Mouse (Mus musculus) MEL (cell line): Measurements from ENCODE around the gene Olfr1102. TPM values are rescaled to one million over a fixed set of nuclear protein-coding genes. Genes with fewer than 3 reads are reported as not detected.

ENCODE experiments used
- DNase-seq: peaks from one replicate; pipeline ENCODE4 v3.0.0; 2011; ENCODE audit warnings: low read depth, low spot score
- H3K27ac ChIP-seq: 2 replicates; pipeline ENCODE4 v1.5.1; 2012; ENCODE audit warnings: low read depth, mild to moderate bottlenecking, control low read depth, low read length, moderate library complexity; ENCODE audit not compliant: control insufficient read depth
- H3K27me3 ChIP-seq, 2 experiments: fragments of 150-350 bp in 1 of 2; sonication (generic) in 1 of 2; 2 replicates each; pipeline ENCODE4 v1.6.1; 2012; ENCODE audit warnings: low read length in 2 of 2, mild to moderate bottlenecking in 2 of 2, improper control_type of control experiment in 1 of 2, moderate library complexity in 1 of 2; ENCODE audit not compliant: insufficient read depth in 2 of 2, control insufficient read depth in 1 of 2
- H3K36me3 ChIP-seq, 2 experiments: 2 replicates each; pipeline ENCODE4 v1.6.1; 2012 to 2014; ENCODE audit warnings: low read length in 2 of 2, improper control_type of control experiment in 1 of 2, inconsistent platforms in 1 of 2, mild to moderate bottlenecking in 1 of 2; ENCODE audit not compliant: insufficient read depth in 2 of 2, control insufficient read depth in 1 of 2
- H3K4me1 ChIP-seq, 2 experiments: fragments of 150-350 bp in 1 of 2; sonication (generic) in 1 of 2; 2 replicates each; pipeline ENCODE4 v1.6.1; 2012; ENCODE audit warnings: low read length in 2 of 2, improper control_type of control experiment in 1 of 2, mild to moderate bottlenecking in 1 of 2; ENCODE audit not compliant: insufficient read depth in 2 of 2, control insufficient read depth in 1 of 2
- H3K4me3 ChIP-seq, 2 experiments: fragments of 150-350 bp in 1 of 2; sonication (generic) in 1 of 2; 2 replicates each; pipeline ENCODE4 v1.5.1; 2012; ENCODE audit warnings: low read depth in 2 of 2, low read length in 2 of 2, mild to moderate bottlenecking in 2 of 2, moderate library complexity in 2 of 2, control low read depth in 1 of 2, improper control_type of control experiment in 1 of 2; ENCODE audit not compliant: control insufficient read depth in 1 of 2, insufficient read depth in 1 of 2
- H3K79me2 ChIP-seq: 2 replicates; pipeline ENCODE4 v1.6.1; 2012; ENCODE audit warnings: mild to moderate bottlenecking, low read length, moderate library complexity; ENCODE audit not compliant: control insufficient read depth, poor library complexity, insufficient read depth
- H3K9ac ChIP-seq: 2 replicates; pipeline ENCODE4 v1.6.1; 2012; ENCODE audit warnings: low read depth, mild to moderate bottlenecking, control low read depth, low read length, moderate library complexity; ENCODE audit not compliant: control insufficient read depth, poor library complexity, severe bottlenecking
- H3K9me3 ChIP-seq: fragments of 150-350 bp; sonication (generic); replicated peaks from 2 replicates; pipeline ENCODE4 v1.6.1; 2012; ENCODE audit warnings: mild to moderate bottlenecking, low read length, improper control_type of control experiment, moderate library complexity; ENCODE audit not compliant: insufficient read depth
- BHLHE40 ChIP-seq: IDR thresholded peaks from 2 replicates; pipeline ENCODE4 v1.6.1; 2012; ENCODE audit warnings: low read depth, mild to moderate bottlenecking, inconsistent platforms, low read length, improper control_type of control experiment, borderline replicate concordance
- CHD2 ChIP-seq: IDR thresholded peaks from 2 replicates; pipeline ENCODE4 v1.6.1; 2011; ENCODE audit warnings: low read length, improper control_type of control experiment
- ELF1 ChIP-seq: IDR thresholded peaks from 2 replicates; pipeline ENCODE4 v1.6.1; 2014; ENCODE audit warnings: low read depth, mild to moderate bottlenecking, inconsistent platforms, low read length, improper control_type of control experiment, moderate library complexity
- ETS1 ChIP-seq: IDR thresholded peaks from 2 replicates; pipeline ENCODE4 v1.6.1; 2012; ENCODE audit warnings: low read depth, mild to moderate bottlenecking, inconsistent platforms, low read length, improper control_type of control experiment, moderate library complexity
- GATA1 ChIP-seq: IDR thresholded peaks from 2 replicates; pipeline ENCODE4 v1.6.1; 2011; ENCODE audit warnings: low read depth, low read length, improper control_type of control experiment
- KAT2A ChIP-seq: conservative IDR thresholded peaks from 2 replicates; pipeline ENCODE4 v1.6.1; 2012; ENCODE audit warnings: low read depth, low read length, improper control_type of control experiment, inconsistent platforms
- MYB ChIP-seq: IDR thresholded peaks from 2 replicates; pipeline ENCODE4 v1.6.1; 2011; ENCODE audit warnings: mild to moderate bottlenecking, low read depth, low read length, improper control_type of control experiment
- MYC ChIP-seq: IDR thresholded peaks from 2 replicates; pipeline ENCODE4 v1.6.1; 2011; ENCODE audit warnings: low read depth, mild to moderate bottlenecking, low read length, improper control_type of control experiment, moderate library complexity
- NELFE ChIP-seq: IDR thresholded peaks from 2 replicates; pipeline ENCODE4 v1.6.1; 2011; ENCODE audit warnings: low read depth, low read length, improper control_type of control experiment
- POLR2AphosphoS2 ChIP-seq: IDR thresholded peaks from 2 replicates; pipeline ENCODE4 v1.6.1; 2011; ENCODE audit warnings: low read length, improper control_type of control experiment
- POLR2AphosphoS5 ChIP-seq: IDR thresholded peaks from 2 replicates; pipeline ENCODE4 v1.6.1; 2012; ENCODE audit warnings: low read depth, borderline replicate concordance, mild to moderate bottlenecking, inconsistent platforms, low read length, moderate library complexity, mixed read lengths
- RAD21 ChIP-seq: IDR thresholded peaks from 2 replicates; pipeline ENCODE4 v1.6.1; 2011; ENCODE audit warnings: mild to moderate bottlenecking, low read depth, low read length, improper control_type of control experiment
- RCOR1 ChIP-seq: IDR thresholded peaks from 2 replicates; pipeline ENCODE4 v1.6.1; 2012; ENCODE audit warnings: low read depth, mild to moderate bottlenecking, inconsistent platforms, low read length, improper control_type of control experiment
- SIN3A ChIP-seq: IDR thresholded peaks from 2 replicates; pipeline ENCODE4 v1.6.1; 2012; ENCODE audit warnings: low read length, improper control_type of control experiment, inconsistent platforms
- SMC3 ChIP-seq: IDR thresholded peaks from 2 replicates; pipeline ENCODE4 v1.6.1; 2011; ENCODE audit warnings: low read depth, low read length, improper control_type of control experiment
- TAL1 ChIP-seq: IDR thresholded peaks from 2 replicates; pipeline ENCODE4 v1.6.1; 2012; ENCODE audit warnings: mild to moderate bottlenecking, inconsistent platforms, low read length, moderate library complexity, mixed read lengths
- UBTF ChIP-seq: IDR thresholded peaks from 2 replicates; pipeline ENCODE4 v1.6.1; 2012; ENCODE audit warnings: low read depth, mild to moderate bottlenecking, inconsistent platforms, low read length, improper control_type of control experiment, moderate library complexity, borderline replicate concordance; ENCODE audit not compliant: insufficient read depth
- USF1 ChIP-seq: IDR thresholded peaks from 2 replicates; pipeline ENCODE4 v1.6.1; 2014; ENCODE audit warnings: low read depth, mild to moderate bottlenecking, inconsistent platforms, low read length, improper control_type of control experiment, moderate library complexity
- ZC3H11A ChIP-seq: IDR thresholded peaks from 2 replicates; pipeline ENCODE4 v1.6.1; 2012; ENCODE audit warnings: low read depth, mild to moderate bottlenecking, inconsistent platforms, low read length, improper control_type of control experiment
- ZMIZ1 ChIP-seq: IDR thresholded peaks from 2 replicates; pipeline ENCODE4 v1.6.1; 2012; ENCODE audit warnings: low read depth, mild to moderate bottlenecking, inconsistent platforms, low read length, improper control_type of control experiment, moderate library complexity
- polyA plus RNA-seq, 2 experiments: library from polyadenylated mRNA; stranded (reverse) in 1 of 2; unstranded in 1 of 2; fragments of >175 nt in 1 of 2; fragments of >200 nt in 1 of 2; gene quantifications; 2 replicates each; pipeline versions ENCODE4 v1.2.1 to v1.2.4; 2012; ENCODE audit warnings: low replicate concordance in 2 of 2, low read depth in 1 of 2; ENCODE audit not compliant: insufficient read length in 2 of 2, insufficient read depth in 1 of 2, missing spikeins in 1 of 2
- total RNA-seq: library from RNA; depleted of rRNA; stranded (reverse); fragments of 300-350 nt; gene quantifications from 2 replicates; pipeline ENCODE4 v1.2.3, GENCODE M21; 2012; rRNA removed

Gene Olfr1102
- total RNA-seq (not detected in 2 replicates), polyA plus RNA-seq (not detected)

DNA sequence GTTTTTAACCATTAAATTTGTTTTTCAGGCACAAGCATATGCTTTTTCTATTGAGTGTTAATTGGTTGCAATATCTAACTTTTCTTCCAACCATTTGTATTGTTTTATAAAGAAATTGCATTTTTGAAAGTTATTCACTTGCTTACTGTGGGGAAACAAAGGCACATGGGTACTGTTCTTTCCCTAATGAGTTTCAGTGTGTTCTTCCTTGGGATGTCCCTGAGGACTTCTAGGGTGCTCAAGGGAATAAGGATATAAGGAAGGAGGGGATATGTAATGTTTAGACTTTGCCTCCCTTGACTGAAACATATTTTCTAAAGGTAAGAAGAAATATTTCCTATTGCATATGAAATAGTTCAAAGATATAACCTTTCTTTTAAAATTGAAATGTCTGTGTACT, at the start of gene Olfr1102:
TSS of gene Olfr1102 (plus strand) at position 301 of the 400 bp plus-strand sequence.
- DNase-seq: no peak
- H3K9me3 ChIP-seq: no peaks in the 10 kb centered on the region
- H3K4me1 ChIP-seq: no peaks in the 10 kb centered on the region
- H3K79me2 ChIP-seq: no peaks in the 10 kb centered on the region
- TF ChIP-seq ZC3H11A: no peak
- TF ChIP-seq SIN3A: no peak
- TF ChIP-seq, all 39 proteins: peak for 0
- no peak within 1 kb of the TSS for H3K9ac ChIP-seq
- no peak within 1 kb of the TSS for H3K27ac ChIP-seq
- H3K27me3 ChIP-seq: no peaks in the 10 kb centered on the region
- H3K4me3 ChIP-seq: no peak within 1 kb of the TSS
- H3K36me3 ChIP-seq: no peaks in the 10 kb centered on the region

DNA sequence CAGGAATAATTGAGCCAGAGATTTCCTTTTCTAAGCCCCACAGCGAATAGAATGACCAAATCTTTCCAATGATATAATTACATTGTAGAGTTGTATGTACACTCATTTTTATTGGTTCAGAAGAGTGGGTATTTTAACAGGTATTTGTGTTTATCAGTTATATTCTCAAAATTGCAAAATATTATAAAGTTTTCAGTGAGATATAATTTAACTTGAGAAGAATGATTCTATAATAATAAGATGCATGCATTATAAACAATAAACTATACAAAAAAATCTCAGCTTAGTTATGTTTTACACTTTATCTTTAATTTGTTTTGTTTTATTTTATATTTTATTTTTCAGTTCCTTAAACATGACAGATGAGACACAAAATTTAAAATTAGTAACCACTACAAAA, 37.6 kb upstream of the Olfr1102 start, which contains the start of gene Olfr1099:
TSS of gene Olfr1099 (minus strand) at position 101 of the 400 bp plus-strand sequence.
- Histone ChIP-seq H3K36me3 (no peaks in the 10 kb centered on the region), H3K79me2 (no peaks in the 10 kb centered on the region), H3K4me3 (no peak within 1 kb of the TSS), H3K9ac (no peak within 1 kb of the TSS), H3K4me1 (no peaks in the 10 kb centered on the region), H3K9me3 (no peaks in the 10 kb centered on the region), H3K27me3 (no peaks in the 10 kb centered on the region), H3K27ac (no peak within 1 kb of the TSS)
- TF ChIP-seq RCOR1 (no peak), RAD21 (no peak), ZC3H11A (no peak), ZMIZ1 (no peak), ELF1 (no peak), BHLHE40 (no peak), ETS1 (no peak), POLR2AphosphoS2 (no peak), MYC (no peak), UBTF (no peak), KAT2A (no peak), NELFE (no peak), MYB (no peak), GATA1 (no peak)
- DNase-seq: no peak

DNA sequence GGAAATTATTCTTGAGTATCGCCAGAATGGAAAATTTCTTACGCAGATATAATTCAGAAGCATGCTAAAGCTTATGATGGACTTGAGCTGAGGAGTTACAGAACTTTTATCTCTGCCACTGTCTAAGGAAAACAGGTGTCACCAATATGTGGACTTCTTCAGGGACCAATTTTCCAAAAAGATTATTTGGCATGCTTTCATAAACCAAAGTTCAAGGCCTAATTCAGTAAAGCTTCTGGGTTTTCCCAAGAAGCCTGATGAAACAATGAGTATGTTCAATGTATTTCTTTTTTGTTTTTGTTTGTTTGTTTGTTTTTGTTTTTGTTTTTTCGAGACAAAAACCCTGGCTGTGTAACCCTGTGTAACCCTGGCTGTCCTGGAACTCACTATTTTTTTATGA, 18.3 kb upstream of the Olfr1102 start, which contains the start of gene Olfr1100:
TSS of gene Olfr1100 (minus strand) at position 101 of the 400 bp plus-strand sequence.
- Histone ChIP-seq H3K4me1 (no peaks in the 10 kb centered on the region), H3K79me2 (no peaks in the 10 kb centered on the region), H3K9me3 (no peaks in the 10 kb centered on the region), H3K9ac (no peak within 1 kb of the TSS), H3K27me3 (no peaks in the 10 kb centered on the region), H3K4me3 (no peak within 1 kb of the TSS), H3K36me3 (no peaks in the 10 kb centered on the region), H3K27ac (no peak within 1 kb of the TSS)
- DNase-seq: no peak
- TF ChIP-seq TAL1 (no peak), USF1 (no peak), KAT2A (no peak), MYC (no peak), RAD21 (no peak), CHD2 (no peak), MYB (no peak), ZC3H11A (no peak), POLR2AphosphoS5 (no peak), SMC3 (no peak)
